Comparison of ENCODE assay signal across 13 mouse cellular contexts in genomic region chr1:152553912-152554547, GRCm38 (mm10).
DNase-seq lines count a peak whose midpoint lies in the region; ATAC-seq and TF ChIP-seq lines count a peak whose summit lies in the region.
"Had no signal": no experiment of that assay in that cellular context is flagged by ENCODE, and none has a peak within 500 bp of the region (broad histone marks: within the 10 kb centered on the region; RNA-seq: fewer than 3 reads in every experiment).

No protein-coding gene starts in this region.

- no peak for DNase-seq in hindbrain, embryonic 10.5 days (ENCODE audit: low spot score)
- DNase-seq in hindbrain, postnatal 0 days (ENCODE audit: low spot score): no peak
- peak; percentile 12 for DNase-seq in retina, postnatal 1 day
- DNase-seq in retina, embryonic 14.5 days (ENCODE audit: low spot score): no peak
- DNase-seq in kidney, postnatal 25 days: peak; percentile 24 to 71
- no peak for DNase-seq in thymus, postnatal 14 days
- DNase-seq in lung, postnatal 4 days: no peak
- DNase-seq: cerebellum, postnatal 14 days; right cerebral cortex, adult 18-20 months; thymus, postnatal 36 days had no signal

- H3K27ac ChIP-seq in hindbrain, embryonic 10.5 days: 0 out of 2 replicates have a peak overlapping the region, but pooled peaks have one; percentile 54
- H3K27ac ChIP-seq in hindbrain, postnatal 0 days: no peak overlapping the region
- no peak overlapping the region for H3K27ac ChIP-seq in hindbrain, embryonic 12.5 days
- H3K27ac ChIP-seq: heart, embryonic 15.5 days; liver, embryonic 15.5 days had no signal

- WGBS in hindbrain, embryonic 10.5 days: 87% methylated on average over 15 of the region's 15 CpGs
- 79% methylated on average over 15 of the region's 15 CpGs for WGBS in hindbrain, postnatal 0 days
- WGBS in hindbrain, embryonic 12.5 days: 77% methylated on average over 15 of the region's 15 CpGs

- no peaks in the 10 kb centered on the region for H3K27me3 ChIP-seq in hindbrain, embryonic 10.5 days (ENCODE audit: insufficient read depth, poor library complexity, severe bottlenecking)
- H3K27me3 ChIP-seq in hindbrain, postnatal 0 days (ENCODE audit: insufficient read depth, low read length): no peaks in the 10 kb centered on the region
- H3K27me3 ChIP-seq in hindbrain, embryonic 12.5 days: no peaks in the 10 kb centered on the region
- H3K27me3 ChIP-seq: heart, embryonic 15.5 days; liver, embryonic 15.5 days had no signal

- peaks cover 30% of the 10 kb centered on the region for H3K4me1 ChIP-seq in hindbrain, embryonic 10.5 days (replicated peaks)
- H3K4me1 ChIP-seq in hindbrain, postnatal 0 days (ENCODE audit: insufficient read depth, low read length): peaks cover 13% of the 10 kb centered on the region
- H3K4me1 ChIP-seq in hindbrain, embryonic 12.5 days: peaks cover 15% of the 10 kb centered on the region

- H3K9ac ChIP-seq in hindbrain, postnatal 0 days (replicated peaks; ENCODE audit: low read length): no peak overlapping the region
- no peak overlapping the region for H3K9ac ChIP-seq in hindbrain, embryonic 12.5 days
- H3K9ac ChIP-seq: heart, embryonic 15.5 days; liver, embryonic 15.5 days had no signal

- H3K36me3 ChIP-seq in hindbrain, embryonic 10.5 days: peaks cover 50% of the 10 kb centered on the region
- peaks cover 10% of the 10 kb centered on the region; the same call in 1 of the 2 replicates for H3K36me3 ChIP-seq in hindbrain, postnatal 0 days (ENCODE audit: insufficient read depth, low read length)
- H3K36me3 ChIP-seq in hindbrain, embryonic 12.5 days: peaks cover 6% of the 10 kb centered on the region; the same call in 1 of the 2 replicates

- no peak overlapping the region for H3K4me2 ChIP-seq in hindbrain, postnatal 0 days (ENCODE audit: low read depth, low read length)
- H3K4me2 ChIP-seq in hindbrain, embryonic 12.5 days (replicated peaks): no peak overlapping the region
- H3K4me2 ChIP-seq: heart, embryonic 15.5 days; liver, embryonic 15.5 days had no signal

- no peak for TF ChIP-seq CTCF in hindbrain, postnatal 0 days (IDR thresholded peaks at IDR 0.05; ENCODE audit: low read depth)

- H3K9me3 ChIP-seq in hindbrain, embryonic 10.5 days: no peaks in the 10 kb centered on the region
- H3K9me3 ChIP-seq in hindbrain, postnatal 0 days (ENCODE audit: low read length): no peaks in the 10 kb centered on the region
- no peaks in the 10 kb centered on the region for H3K9me3 ChIP-seq in hindbrain, embryonic 12.5 days (replicated peaks)
- H3K9me3 ChIP-seq: heart, embryonic 15.5 days; liver, embryonic 15.5 days had no signal

- ATAC-seq in hindbrain, postnatal 0 days: no peak
- no peak for ATAC-seq in hindbrain, embryonic 12.5 days (ENCODE audit: low FRiP score)

- no peak overlapping the region for H3K4me3 ChIP-seq in hindbrain, embryonic 10.5 days
- H3K4me3 ChIP-seq in hindbrain, postnatal 0 days (ENCODE audit: low read length): no peak overlapping the region
- no peak overlapping the region for H3K4me3 ChIP-seq in hindbrain, embryonic 12.5 days
- H3K4me3 ChIP-seq: heart, embryonic 15.5 days; liver, embryonic 15.5 days had no signal

Comparison
In these comparisons a context has a peak if more than half of its experiments do, and no peak if none do; other contexts are left out.
1. DNase-seq: peak in retina, postnatal 1 day (single experiment) and kidney, postnatal 25 days (2 of 2); none in hindbrain, embryonic 10.5 days (single experiment), hindbrain, postnatal 0 days (single experiment), retina, embryonic 14.5 days (single experiment), thymus, postnatal 14 days (single experiment) and lung, postnatal 4 days (0 of 2).